Mouse (Mus musculus) stomach, embryonic 16.5 days (tissue): ENCODE measurements around the gene Dffb. TPM values are rescaled to one million over a fixed set of nuclear protein-coding genes. Genes with fewer than 3 reads are reported as not detected.

ENCODE experiments used
- ATAC-seq: fragments of 200-750 bp; cut with Nextera tagmentation; 2 replicates; pipeline ENCODE4 v1.8.0; 2017; ENCODE audit warnings: moderate number of reproducible peaks, moderate TSS enrichment; ENCODE audit not compliant: insufficient read depth, low FRiP score
- H3K27ac ChIP-seq: fragments of 300-500 bp; sonication (generic); 2 replicates; pipeline ENCODE4 v1.5.1; 2014; ENCODE audit warnings: low read length
- H3K27me3 ChIP-seq: fragments of 300-500 bp; sonication (generic); 2 replicates; pipeline ENCODE4 v1.6.1; 2014; ENCODE audit warnings: low read length, control low read depth, mixed read lengths; ENCODE audit not compliant: control insufficient read depth, insufficient read depth
- H3K36me3 ChIP-seq: fragments of 300-500 bp; sonication (generic); 2 replicates; pipeline ENCODE4 v1.6.1; 2014; ENCODE audit warnings: low read length; ENCODE audit not compliant: control insufficient read depth, insufficient read depth
- H3K4me1 ChIP-seq: fragments of 300-500 bp; sonication (generic); 2 replicates; pipeline ENCODE4 v1.6.1; 2014; ENCODE audit warnings: low read length, control low read depth, mixed read lengths; ENCODE audit not compliant: control insufficient read depth, insufficient read depth
- H3K4me2 ChIP-seq: fragments of 300-500 bp; sonication (generic); 2 replicates; pipeline ENCODE4 v1.6.1; 2014; ENCODE audit warnings: low read depth, low read length, mixed read lengths
- H3K4me3 ChIP-seq: fragments of 300-500 bp; sonication (generic); replicated peaks from 2 replicates; pipeline ENCODE4 v1.5.1; 2014; ENCODE audit warnings: mild to moderate bottlenecking, low read length
- H3K9ac ChIP-seq: fragments of 300-500 bp; sonication (generic); 2 replicates; pipeline ENCODE4 v1.6.1; 2014; ENCODE audit warnings: low read length
- H3K9me3 ChIP-seq: fragments of 300-500 bp; sonication (generic); replicated peaks from 2 replicates; pipeline ENCODE4 v1.6.1; 2016; ENCODE audit warnings: low read length, control low read depth; ENCODE audit not compliant: control insufficient read depth
- WGBS: fragments of 180-500 bp; shearing (Covaris S2); extraction: QIAGEN DNeasy Blood & Tissue Kit; methylation state at CpG from one replicate; pipeline ENCODE4 v1.1.7; 2014; 5-methylcytosine and 5-hydroxymethylcytosine counted together
- polyA plus RNA-seq: library from polyadenylated mRNA; unstranded; fragments of >200 nt; fragmentation: Nextera tagmentation; extraction: Ambion mirVana; gene quantifications from 2 replicates; pipeline ENCODE4 v1.2.1, GENCODE M21; 2015

Gene Dffb
- polyA plus RNA-seq, 1 experiment from 2014 or later: 12.8 TPM

DNA sequence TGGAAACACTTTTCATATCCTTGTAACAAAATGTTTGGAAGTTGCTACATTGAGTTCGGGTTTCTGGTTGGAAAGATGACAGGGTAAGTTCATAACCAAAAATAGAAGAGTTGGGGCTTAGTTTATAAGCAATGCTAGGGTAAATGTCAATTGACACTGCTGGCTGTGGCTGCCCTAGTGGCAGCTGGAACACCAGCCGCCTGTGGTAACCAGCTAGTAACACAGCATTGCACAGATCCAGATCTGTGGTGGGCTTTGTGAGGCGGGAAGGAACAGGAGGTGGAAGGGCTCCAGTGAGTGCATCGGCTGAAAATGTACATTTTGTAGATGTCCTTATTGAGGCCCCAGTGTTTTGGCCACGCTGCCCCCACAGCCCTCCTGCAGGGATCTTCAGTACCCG, 842 bp upstream of the Dffb start:
- Histone ChIP-seq H3K4me3 (peak overlapping the region; percentile 69), H3K27me3 (no peaks in the 10 kb centered on the region), H3K9me3 (no peaks in the 10 kb centered on the region), H3K36me3 (peaks cover 8% of the 10 kb centered on the region; the same call in 1 of the 2 replicates), H3K4me2 (peak overlapping the region; percentile 72), H3K4me1 (peaks cover 8% of the 10 kb centered on the region), H3K9ac (peak overlapping the region; percentile 81), H3K27ac (no peak overlapping the region)
- WGBS: 33% methylated on average over 6 of the region's 6 CpGs
- no peak for ATAC-seq

DNA sequence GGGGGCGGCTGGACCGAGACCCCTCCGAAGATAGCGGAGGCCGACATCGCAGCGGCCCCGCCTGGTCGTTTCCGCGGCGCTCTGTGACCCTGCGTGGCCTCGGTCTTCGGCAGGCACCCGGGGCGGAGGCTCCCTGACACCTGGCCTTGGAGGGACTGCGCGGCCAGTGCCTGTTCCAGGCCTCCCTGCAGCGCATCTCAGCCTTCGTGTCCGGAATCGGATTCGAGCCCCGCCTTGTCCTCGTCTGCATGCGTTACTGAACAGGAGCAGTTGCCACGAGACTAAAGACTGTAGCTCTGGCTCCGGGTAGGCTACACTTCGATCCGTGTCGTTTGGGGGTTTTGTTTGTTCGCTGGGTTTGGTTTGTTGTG, 351 bp upstream of the Dffb start:
- peak; percentile 56 for ATAC-seq
- Histone ChIP-seq H3K9ac (peak overlapping the region; percentile 81), H3K27me3 (no peaks in the 10 kb centered on the region), H3K4me1 (peaks cover 8% of the 10 kb centered on the region), H3K9me3 (no peaks in the 10 kb centered on the region), H3K4me3 (peak overlapping the region; percentile 69), H3K36me3 (0 out of 2 replicates have a peak, but pooled peaks cover 6% of the 10 kb centered on the region), H3K4me2 (peak overlapping the region; percentile 72), H3K27ac (peak overlapping the region; percentile 49; the same call in 1 of the 2 replicates)
- under 1% methylated on average over 32 of the region's 33 CpGs for WGBS

DNA sequence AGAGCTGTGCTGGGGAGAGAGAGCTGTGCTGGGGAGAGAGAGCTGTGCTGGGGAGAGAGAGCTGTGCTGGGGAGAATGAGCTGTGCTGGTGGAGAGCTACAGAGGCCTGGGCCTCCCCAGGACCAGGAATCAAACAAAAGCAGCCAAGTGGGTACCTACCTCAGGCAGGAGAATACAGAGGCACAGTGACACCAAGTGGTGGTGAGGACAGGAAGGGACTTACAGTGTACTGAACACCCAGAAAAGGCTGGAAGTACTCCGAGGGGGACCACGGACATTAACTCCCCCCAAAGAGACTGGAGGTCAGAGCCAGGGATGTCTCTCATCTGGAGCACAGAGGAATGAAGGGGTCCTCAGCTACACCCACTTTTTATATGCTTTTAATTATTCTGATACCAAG, 6.9 kb downstream of the Dffb start:
- WGBS: 90% methylated on average over 2 of the region's 2 CpGs
- no peak for ATAC-seq
- no peak overlapping the region for H3K4me2 ChIP-seq

DNA sequence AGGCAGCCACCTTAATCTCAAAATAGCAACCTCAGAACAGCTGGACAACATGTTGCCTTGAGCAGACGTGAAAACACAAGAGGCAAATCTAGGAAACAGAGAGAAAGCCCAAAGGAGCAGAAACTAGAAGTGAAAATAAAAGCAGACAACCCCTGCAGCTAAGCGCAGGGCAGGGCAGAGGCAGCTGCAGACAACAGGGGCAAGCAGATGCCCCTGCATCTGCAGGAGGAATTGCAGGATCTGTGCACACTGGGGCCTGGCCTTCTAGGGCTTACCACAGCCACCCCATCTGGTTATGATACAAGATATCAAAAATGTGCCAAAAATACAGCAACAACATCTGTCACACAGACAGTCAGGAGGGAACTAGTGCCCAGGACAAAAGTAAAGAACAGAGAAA, 7.4 kb downstream of the Dffb start:
- Histone ChIP-seq H3K27me3 (no peaks in the 10 kb centered on the region), H3K9me3 (no peaks in the 10 kb centered on the region), H3K9ac (no peak overlapping the region), H3K4me1 (no peaks in the 10 kb centered on the region), H3K27ac (no peak overlapping the region), H3K4me3 (no peak overlapping the region), H3K36me3 (peaks cover 6% of the 10 kb centered on the region; the same call in 1 of the 2 replicates), H3K4me2 (no peak overlapping the region)
- ATAC-seq: no peak
- 90% methylated on average over 2 of the region's 2 CpGs for WGBS

More for the DNA sequence above, 6.9 kb downstream of the Dffb start:
- no peak overlapping the region for H3K9ac ChIP-seq
- no peaks in the 10 kb centered on the region for H3K27me3 ChIP-seq
- peaks cover 6% of the 10 kb centered on the region; the same call in 1 of the 2 replicates for H3K36me3 ChIP-seq
- H3K9me3 ChIP-seq: no peaks in the 10 kb centered on the region
- no peak overlapping the region for H3K27ac ChIP-seq
- H3K4me1 ChIP-seq: no peaks in the 10 kb centered on the region
- H3K4me3 ChIP-seq: no peak overlapping the region

DNA sequence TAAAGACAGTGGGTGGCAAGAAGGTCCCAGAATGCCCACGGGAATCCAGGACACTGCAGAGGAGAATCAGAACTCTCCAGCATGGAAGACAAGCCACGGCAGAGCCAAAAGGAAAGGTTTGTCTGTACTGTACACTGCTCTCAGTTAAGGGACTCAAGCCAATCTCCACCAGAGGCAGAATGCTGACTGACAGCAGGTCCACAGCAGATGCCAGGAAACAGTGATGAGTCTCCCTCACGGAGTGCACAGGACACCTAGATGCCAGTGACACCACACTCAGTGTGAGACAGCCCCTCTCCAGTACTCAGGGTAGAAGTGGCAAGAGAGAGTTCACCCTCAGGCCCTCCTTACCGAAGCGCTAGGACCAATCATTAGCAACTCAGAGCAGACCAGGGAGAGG, 8.3 kb downstream of the Dffb start:
- no peak overlapping the region for H3K27ac ChIP-seq
- no peak overlapping the region for H3K4me2 ChIP-seq
- H3K4me3 ChIP-seq: no peak overlapping the region
- no peaks in the 10 kb centered on the region for H3K9me3 ChIP-seq
- H3K27me3 ChIP-seq: no peaks in the 10 kb centered on the region
- no peak for ATAC-seq
- WGBS: 84% methylated on average over 5 of the region's 5 CpGs
- peaks cover 6% of the 10 kb centered on the region; the same call in 1 of the 2 replicates for H3K36me3 ChIP-seq
- no peaks in the 10 kb centered on the region for H3K4me1 ChIP-seq
- H3K9ac ChIP-seq: no peak overlapping the region

DNA sequence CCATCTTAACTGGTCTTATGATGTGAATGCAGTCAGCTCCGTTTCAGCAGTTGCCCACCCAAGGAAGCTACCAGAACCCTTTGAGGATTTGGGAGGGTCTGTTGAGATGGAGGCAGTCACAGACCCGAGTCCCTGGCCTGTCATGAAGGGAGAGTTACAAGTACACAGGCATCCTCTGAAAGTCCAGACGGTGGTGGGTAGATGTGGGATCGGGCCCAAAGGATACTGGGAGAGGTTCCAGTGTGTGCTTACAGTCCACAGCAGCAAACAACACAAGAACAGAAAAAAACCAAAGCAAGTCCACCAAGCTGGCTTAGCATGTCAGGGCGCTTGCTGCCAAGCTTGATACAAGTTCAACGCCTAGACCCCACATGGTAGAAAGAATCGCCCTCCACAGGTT, 12.3 kb downstream of the Dffb start:
- H3K4me2 ChIP-seq: no peak overlapping the region
- H3K9me3 ChIP-seq: no peaks in the 10 kb centered on the region
- no peak for ATAC-seq
- 81% methylated on average over 7 of the region's 7 CpGs for WGBS
- H3K27me3 ChIP-seq: no peaks in the 10 kb centered on the region
- H3K4me1 ChIP-seq: peaks cover 10% of the 10 kb centered on the region
- peaks cover 13% of the 10 kb centered on the region; the same call in 1 of the 2 replicates for H3K36me3 ChIP-seq
- no peak overlapping the region for H3K4me3 ChIP-seq
- no peak overlapping the region for H3K27ac ChIP-seq
- no peak overlapping the region for H3K9ac ChIP-seq

DNA sequence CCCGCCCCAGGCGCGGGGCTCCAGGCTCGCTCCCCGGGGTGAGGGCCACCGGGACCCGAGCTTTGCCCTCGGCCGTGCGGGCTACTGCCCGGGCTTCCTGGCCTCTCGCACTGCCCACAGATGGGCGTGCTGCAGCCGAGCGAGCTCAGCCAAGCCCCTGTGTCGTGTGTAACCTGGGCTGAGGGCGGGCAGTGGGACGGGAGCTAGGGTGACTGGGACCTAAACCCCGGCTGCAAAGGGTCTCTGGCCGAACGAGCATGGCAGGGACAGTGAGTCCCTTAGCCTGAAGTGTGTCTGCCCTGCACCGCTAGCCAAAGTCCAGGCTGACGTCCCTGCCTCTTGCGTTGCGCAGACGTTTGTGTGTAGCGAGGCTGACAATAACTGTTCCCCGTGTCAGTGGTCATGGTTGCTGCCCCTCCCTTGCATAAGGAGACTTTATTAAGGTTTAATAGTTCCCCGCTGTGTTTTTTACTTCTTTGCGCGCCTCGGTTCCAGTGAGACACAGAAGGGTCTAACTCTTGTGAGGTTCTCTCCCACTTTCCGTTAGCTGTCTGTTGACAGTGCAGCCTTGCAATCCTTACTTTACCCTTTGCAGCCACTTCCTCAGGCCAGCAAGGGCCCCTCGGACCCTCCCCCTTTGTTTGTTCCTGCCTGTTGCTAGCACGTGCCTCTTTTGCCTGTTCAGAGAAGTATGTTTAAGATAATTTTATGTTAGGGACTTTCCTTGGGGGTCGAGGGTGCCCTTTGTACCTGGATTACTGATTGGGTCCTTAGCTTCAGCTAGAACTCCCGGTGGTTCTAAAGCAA, 17.3 kb downstream of the Dffb start:
- H3K4me2 ChIP-seq: peak overlapping the region; percentile 68
- peak overlapping the region; percentile 89 for H3K9ac ChIP-seq
- peaks cover 7% of the 10 kb centered on the region; the same call in 1 of the 2 replicates for H3K36me3 ChIP-seq
- H3K9me3 ChIP-seq: no peaks in the 10 kb centered on the region
- peaks cover 10% of the 10 kb centered on the region for H3K4me1 ChIP-seq
- WGBS: under 1% methylated on average over 37 of the region's 37 CpGs
- peak overlapping the region; percentile 65 for H3K4me3 ChIP-seq
- no peaks in the 10 kb centered on the region for H3K27me3 ChIP-seq
- H3K27ac ChIP-seq: peak overlapping the region; percentile 90
- ATAC-seq: no peak

DNA sequence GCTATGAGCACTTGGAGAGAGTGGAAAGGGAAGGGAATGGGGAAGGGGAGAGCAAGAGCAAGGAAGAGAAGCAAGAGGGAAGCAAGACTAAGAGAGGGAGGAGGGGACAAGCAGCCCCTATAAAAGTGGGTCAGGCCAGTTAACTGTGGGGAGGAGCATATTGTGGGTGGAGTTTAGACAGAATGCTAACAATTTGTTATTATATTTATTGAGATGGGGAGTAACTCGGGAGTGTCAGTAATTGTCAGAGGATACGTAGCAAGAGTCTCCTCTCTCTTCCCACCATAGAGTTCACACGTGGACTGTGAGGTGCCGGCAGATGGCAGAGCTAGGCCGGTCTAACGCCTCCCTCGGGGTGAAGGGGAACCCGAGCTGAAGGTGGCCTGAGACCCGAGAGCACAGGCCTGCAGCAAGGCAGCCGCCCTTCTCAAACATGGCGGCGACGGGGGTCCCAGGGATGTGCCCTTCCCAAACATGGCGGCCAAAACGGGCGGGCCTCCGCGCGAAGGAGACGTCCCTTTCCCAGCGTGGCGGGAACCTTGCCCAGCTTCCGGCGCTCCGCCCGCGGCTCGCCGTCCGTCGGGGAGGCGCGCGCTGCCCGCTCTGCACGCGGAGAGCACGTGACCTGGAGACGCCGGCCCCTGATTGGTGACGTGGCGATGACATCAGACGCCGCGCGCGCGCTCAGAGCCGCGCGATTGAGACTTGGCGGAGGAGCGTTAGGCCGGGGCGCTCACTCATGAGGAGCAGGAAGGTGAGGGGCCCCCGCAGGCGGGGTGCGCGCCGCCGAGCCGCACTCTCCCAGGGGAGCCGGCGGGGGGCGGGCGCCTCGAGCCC, 18.1 kb downstream of the Dffb start, which contains the start of gene A430005L14Rik:
Gene A430005L14Rik, plus strand, starts transcription at position 669 of the 837 bp plus-strand sequence.
- H3K27me3 ChIP-seq: no peaks in the 10 kb centered on the region
- H3K36me3 ChIP-seq: peaks cover 7% of the 10 kb centered on the region; the same call in 1 of the 2 replicates
- 1% methylated on average over 61 of the region's 67 CpGs for WGBS
- peak; percentile 96 for ATAC-seq
- H3K9me3 ChIP-seq: no peaks in the 10 kb centered on the region
- peak within 1 kb of the TSS; percentile 68 for H3K4me2 ChIP-seq
- peak within 1 kb of the TSS; percentile 89 for H3K9ac ChIP-seq
- peak within 1 kb of the TSS; percentile 90 for H3K27ac ChIP-seq
- H3K4me3 ChIP-seq: peak within 1 kb of the TSS; percentile 65
- H3K4me1 ChIP-seq: peaks cover 10% of the 10 kb centered on the region

DNA sequence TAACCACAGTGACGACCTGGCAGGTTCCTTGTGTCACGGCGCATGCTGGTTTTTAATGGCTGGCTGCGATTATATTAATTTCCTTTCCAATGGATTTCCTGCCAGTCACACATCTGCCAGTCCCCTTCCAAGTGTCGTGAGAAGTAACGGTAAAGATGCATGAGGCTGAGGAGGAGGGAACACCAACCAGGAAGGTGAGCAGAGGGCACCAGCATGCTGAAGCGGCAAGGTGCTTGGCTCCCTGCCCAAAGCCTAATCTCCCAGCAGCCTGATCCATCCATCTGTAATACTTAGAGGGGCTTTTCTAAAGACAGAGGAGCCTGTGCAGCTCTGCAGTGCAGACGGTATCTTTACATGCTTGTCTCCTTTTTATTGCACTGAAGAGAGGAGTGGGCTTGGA, 19.3 kb downstream of the Dffb start:
- 66% methylated on average over 8 of the region's 8 CpGs for WGBS

More for the DNA sequence above, 19.3 kb downstream of the Dffb start:
- Histone ChIP-seq H3K36me3 (no peaks in the 10 kb centered on the region), H3K27me3 (no peaks in the 10 kb centered on the region), H3K9ac (no peak overlapping the region), H3K27ac (no peak overlapping the region), H3K4me3 (no peak overlapping the region), H3K4me1 (peaks cover 10% of the 10 kb centered on the region), H3K9me3 (no peaks in the 10 kb centered on the region), H3K4me2 (no peak overlapping the region)
- no peak for ATAC-seq
